Mouse (Mus musculus) cerebellum, adult 9-11 months (tissue): ENCODE results near the gene Vmp1.

Experiments used
- DNase-seq: peaks from one replicate; pipeline ENCODE4 v3.0.0; 2022

The Vmp1 gene

GRCm38 (mm10) chr11:86671041-86671675, 12.5 kb downstream of the Vmp1 start:
- no peak for DNase-seq

GRCm38 (mm10) chr11:86668169-86668568, 15.5 kb downstream of the Vmp1 start:
- no peak for DNase-seq

GRCm38 (mm10) chr11:86667553-86667952, 16.1 kb downstream of the Vmp1 start:
- DNase-seq = no peak

GRCm38 (mm10) chr11:86664406-86664805, 19.2 kb downstream of the Vmp1 start:
- no peak for DNase-seq

GRCm38 (mm10) chr11:86663977-86664376, 19.7 kb downstream of the Vmp1 start:
- DNase-seq = no peak

GRCm38 (mm10) chr11:86662986-86663895, 20.4 kb downstream of the Vmp1 start:
- DNase-seq = no peak

GRCm38 (mm10) chr11:86657863-86658262, 25.8 kb downstream of the Vmp1 start:
- DNase-seq = no peak

- no peak for DNase-seq
Observed at GRCm38 (mm10) chr11:86656849-86657567, 26.6 kb downstream of the Vmp1 start.

- no peak for DNase-seq
Observed at GRCm38 (mm10) chr11:86655671-86656070, 28.0 kb downstream of the Vmp1 start.

- no peak for DNase-seq
Observed at GRCm38 (mm10) chr11:86654096-86654495, 29.5 kb downstream of the Vmp1 start.

GRCm38 (mm10) chr11:86653446-86653845, 30.2 kb downstream of the Vmp1 start:
- DNase-seq = peak; percentile 21

- DNase-seq = no peak
Observed at GRCm38 (mm10) chr11:86652578-86652979, 31.1 kb downstream of the Vmp1 start.

GRCm38 (mm10) chr11:86650676-86651075, 33.0 kb downstream of the Vmp1 start:
- DNase-seq = no peak

GRCm38 (mm10) chr11:86649542-86649941, 34.1 kb downstream of the Vmp1 start:
- DNase-seq = no peak

GRCm38 (mm10) chr11:86647706-86648447, 35.8 kb downstream of the Vmp1 start:
- DNase-seq = no peak

- DNase-seq = no peak
Observed at GRCm38 (mm10) chr11:86646885-86647459, 36.7 kb downstream of the Vmp1 start.

GRCm38 (mm10) chr11:86646136-86646834, 37.4 kb downstream of the Vmp1 start:
- no peak for DNase-seq

- no peak for DNase-seq
Observed at GRCm38 (mm10) chr11:86644553-86644952, 39.1 kb downstream of the Vmp1 start.

GRCm38 (mm10) chr11:86641714-86642113, 41.9 kb downstream of the Vmp1 start:
- no peak for DNase-seq

- DNase-seq = no peak
Observed at GRCm38 (mm10) chr11:86637697-86638096, 45.9 kb downstream of the Vmp1 start.

- DNase-seq = no peak
Observed at GRCm38 (mm10) chr11:86634396-86634795, 49.2 kb downstream of the Vmp1 start.

- no peak for DNase-seq
Observed at GRCm38 (mm10) chr11:86629941-86630340, 53.7 kb downstream of the Vmp1 start.
